Mouse (Mus musculus): ENCODE data around the gene Gjb3. TPM values are rescaled to one million over a fixed set of nuclear protein-coding genes. Genes with fewer than 3 reads are reported as not detected.

The Gjb3 gene
- polyA plus RNA-seq, 2 experiments: 0.03 to 0.14 TPM

DNA sequence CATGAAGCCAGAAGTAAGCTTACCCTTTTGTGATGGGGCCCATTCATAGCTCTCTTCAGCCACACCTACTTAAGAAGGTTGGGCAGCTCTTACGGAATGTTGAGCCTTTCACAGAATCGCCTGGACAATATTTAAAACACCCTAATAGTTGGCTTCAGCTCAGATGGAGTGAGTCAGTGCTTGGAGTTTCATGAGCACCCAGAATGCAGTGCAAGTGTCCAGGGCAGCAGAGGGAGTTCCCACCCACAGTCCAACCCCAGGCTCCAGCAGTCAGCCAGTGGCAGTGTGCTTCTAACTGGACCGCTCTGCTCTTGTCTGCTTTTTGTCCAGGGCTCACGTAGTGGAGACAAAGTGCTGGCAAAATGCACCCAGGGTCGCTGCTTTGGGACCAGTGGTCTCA lies 40.9 kb upstream of the Gjb3 start:
- no peaks in the 10 kb centered on the region for H3K36me3 ChIP-seq (replicated peaks; ENCODE audit: control insufficient read depth, insufficient read depth, low read depth)
- no peak overlapping the region for H3K4me3 ChIP-seq (ENCODE audit: insufficient read depth in 1 of 2, low read depth in 2 of 2, low read length in 2 of 2)
- no peak overlapping the region for H3K27ac ChIP-seq
- no peaks in the 10 kb centered on the region for H3K4me1 ChIP-seq (replicated peaks; ENCODE audit: control insufficient read depth in 2 of 2, insufficient read depth in 2 of 2, low read length in 1 of 2)
- H3K4me2 ChIP-seq (ENCODE audit: low read depth): no peak overlapping the region
- DNase-seq (ENCODE audit: low read depth in 3 of 3, low spot score in 3 of 3) (no peak), ATAC-seq (ENCODE audit: insufficient read depth) (no peak)
- TF ChIP-seq CTCF (IDR thresholded peaks at IDR 0.05; ENCODE audit: low read depth): no peak
- TF ChIP-seq EP300 (IDR thresholded peaks at IDR 0.05; ENCODE audit: low read depth): no peak
- 55% methylated on average over 5 of the region's 5 CpGs for WGBS (ENCODE audit: insufficient replicate concordance)
- H3K27me3 ChIP-seq (ENCODE audit: control insufficient read depth, insufficient read depth, low read length): no peaks in the 10 kb centered on the region
- H3K9me3 ChIP-seq (ENCODE audit: control insufficient read depth, low read length): no peaks in the 10 kb centered on the region
- no peak overlapping the region for H3K9ac ChIP-seq (replicated peaks)

DNA sequence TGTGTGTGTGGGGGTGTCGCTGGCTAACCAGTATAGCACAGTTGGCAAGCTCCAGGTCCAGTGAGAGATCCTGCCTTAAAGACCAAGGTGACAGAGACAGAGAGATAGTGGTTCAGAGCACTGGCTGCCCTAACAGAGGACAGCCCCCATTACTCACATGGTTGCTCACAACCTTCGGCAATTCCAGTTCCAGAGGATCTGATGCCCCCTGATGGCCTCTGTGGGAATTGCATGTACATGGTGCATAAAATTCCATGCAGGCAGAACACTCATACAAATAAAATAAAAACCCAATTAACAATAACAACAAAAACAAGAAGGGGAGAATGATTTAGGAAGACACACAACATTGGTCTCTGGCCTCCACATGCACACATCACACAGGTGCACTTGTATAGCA lies 39.8 kb upstream of the Gjb3 start:
- 36% methylated on average over 2 of the region's 2 CpGs for WGBS (ENCODE audit: insufficient replicate concordance)
- H3K36me3 ChIP-seq (replicated peaks; ENCODE audit: control insufficient read depth, insufficient read depth, low read depth): no peaks in the 10 kb centered on the region
- no peak overlapping the region for H3K9ac ChIP-seq (replicated peaks)
- DNase-seq (ENCODE audit: low read depth in 3 of 3, low spot score in 3 of 3): no peak
- H3K4me1 ChIP-seq (replicated peaks; ENCODE audit: control insufficient read depth in 2 of 2, insufficient read depth in 2 of 2, low read length in 1 of 2): no peaks in the 10 kb centered on the region
- ATAC-seq (ENCODE audit: insufficient read depth): no peak
- no peak overlapping the region for H3K4me3 ChIP-seq (ENCODE audit: insufficient read depth in 1 of 2, low read depth in 2 of 2, low read length in 2 of 2)
- no peaks in the 10 kb centered on the region for H3K9me3 ChIP-seq (ENCODE audit: control insufficient read depth, low read length)
- no peak overlapping the region for H3K27ac ChIP-seq
- no peaks in the 10 kb centered on the region for H3K27me3 ChIP-seq (ENCODE audit: control insufficient read depth, insufficient read depth, low read length)
- TF ChIP-seq CTCF (IDR thresholded peaks at IDR 0.05; ENCODE audit: low read depth): peak; percentile 55
- no peak for TF ChIP-seq EP300 (IDR thresholded peaks at IDR 0.05; ENCODE audit: low read depth)
- no peak overlapping the region for H3K4me2 ChIP-seq (ENCODE audit: low read depth)

DNA sequence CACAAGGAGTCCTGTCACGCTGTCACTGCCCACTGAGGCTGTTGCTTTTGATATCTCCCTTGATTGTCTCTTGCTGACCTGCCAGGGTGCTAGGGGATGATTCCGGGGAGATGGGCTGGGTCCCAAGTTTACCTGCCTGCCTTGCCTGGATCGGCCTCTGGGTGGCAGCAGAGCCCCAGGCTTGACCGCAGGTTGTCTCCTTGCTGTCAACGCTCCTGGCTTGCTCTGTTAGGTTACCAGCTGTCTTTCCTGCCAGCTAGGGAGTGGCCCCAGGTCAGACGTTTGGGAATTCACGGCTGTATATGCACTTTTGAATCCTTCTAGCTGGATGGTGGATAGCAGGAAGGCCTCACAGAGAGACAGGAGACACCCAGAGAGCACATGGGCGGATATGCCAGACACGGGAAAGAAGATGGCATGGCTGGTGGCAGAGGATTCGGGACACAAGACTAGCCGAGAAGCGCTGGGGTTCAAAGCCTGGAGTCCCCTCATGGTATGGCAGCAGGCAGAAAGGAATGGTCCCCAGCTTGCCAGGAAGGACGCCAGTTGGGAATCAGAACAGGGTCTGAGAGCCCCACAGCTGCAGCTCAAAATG lies 37.8 kb upstream of the Gjb3 start:
- H3K9me3 ChIP-seq (ENCODE audit: control insufficient read depth, low read length): no peaks in the 10 kb centered on the region
- no peak overlapping the region for H3K27ac ChIP-seq
- WGBS (ENCODE audit: insufficient replicate concordance): 22% methylated on average over 13 of the region's 13 CpGs
- H3K36me3 ChIP-seq (replicated peaks; ENCODE audit: control insufficient read depth, insufficient read depth, low read depth): no peaks in the 10 kb centered on the region
- no peaks in the 10 kb centered on the region for H3K27me3 ChIP-seq (ENCODE audit: control insufficient read depth, insufficient read depth, low read length)
- TF ChIP-seq EP300 (IDR thresholded peaks at IDR 0.05; ENCODE audit: low read depth) (no peak), CTCF (IDR thresholded peaks at IDR 0.05; ENCODE audit: low read depth) (peak; percentile 92)
- no peaks in the 10 kb centered on the region for H3K4me1 ChIP-seq (replicated peaks; ENCODE audit: control insufficient read depth in 2 of 2, insufficient read depth in 2 of 2, low read length in 1 of 2)
- DNase-seq (ENCODE audit: low read depth in 3 of 3, low spot score in 3 of 3) (no peak), ATAC-seq (ENCODE audit: insufficient read depth) (no peak)
- H3K4me3 ChIP-seq (ENCODE audit: insufficient read depth in 1 of 2, low read depth in 2 of 2, low read length in 2 of 2): no peak overlapping the region
- H3K9ac ChIP-seq (replicated peaks): no peak overlapping the region
- no peak overlapping the region for H3K4me2 ChIP-seq (ENCODE audit: low read depth)

DNA sequence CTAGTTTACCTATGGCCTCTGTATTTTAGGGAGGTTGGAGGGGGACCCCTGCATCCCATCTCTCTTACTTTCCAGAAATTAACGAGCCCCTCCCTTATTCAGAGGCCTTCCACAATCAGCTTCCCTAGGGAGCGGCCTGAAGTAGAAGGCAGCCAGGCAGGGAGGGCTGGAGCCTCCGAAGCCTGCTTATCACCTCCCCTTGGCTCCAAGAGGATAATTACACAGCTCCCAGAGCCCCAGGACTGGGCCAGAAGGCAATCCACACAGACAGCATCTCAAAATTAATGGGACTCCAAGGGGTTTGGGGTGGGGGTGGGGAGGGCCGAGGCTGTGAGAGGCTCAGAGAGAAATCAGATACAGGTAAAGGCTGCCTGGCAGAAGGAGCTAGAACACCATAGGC lies 35.2 kb upstream of the Gjb3 start:
- no peak for TF ChIP-seq EP300 (IDR thresholded peaks at IDR 0.05; ENCODE audit: low read depth)
- TF ChIP-seq CTCF (IDR thresholded peaks at IDR 0.05; ENCODE audit: low read depth): no peak
- no peaks in the 10 kb centered on the region for H3K27me3 ChIP-seq (ENCODE audit: control insufficient read depth, insufficient read depth, low read length)
- WGBS (ENCODE audit: insufficient replicate concordance): 32% methylated on average over 4 of the region's 4 CpGs
- ATAC-seq (ENCODE audit: insufficient read depth) (no peak), DNase-seq (ENCODE audit: low read depth in 3 of 3, low spot score in 3 of 3) (no peak)
- no peak overlapping the region for H3K4me2 ChIP-seq (ENCODE audit: low read depth)
- no peaks in the 10 kb centered on the region for H3K4me1 ChIP-seq (replicated peaks; ENCODE audit: control insufficient read depth in 2 of 2, insufficient read depth in 2 of 2, low read length in 1 of 2)
- H3K9me3 ChIP-seq (ENCODE audit: control insufficient read depth, low read length): no peaks in the 10 kb centered on the region
- H3K4me3 ChIP-seq (ENCODE audit: insufficient read depth in 1 of 2, low read depth in 2 of 2, low read length in 2 of 2): no peak overlapping the region
- H3K36me3 ChIP-seq (replicated peaks; ENCODE audit: control insufficient read depth, insufficient read depth, low read depth): no peaks in the 10 kb centered on the region
- no peak overlapping the region for H3K27ac ChIP-seq
- H3K9ac ChIP-seq (replicated peaks): no peak overlapping the region

DNA sequence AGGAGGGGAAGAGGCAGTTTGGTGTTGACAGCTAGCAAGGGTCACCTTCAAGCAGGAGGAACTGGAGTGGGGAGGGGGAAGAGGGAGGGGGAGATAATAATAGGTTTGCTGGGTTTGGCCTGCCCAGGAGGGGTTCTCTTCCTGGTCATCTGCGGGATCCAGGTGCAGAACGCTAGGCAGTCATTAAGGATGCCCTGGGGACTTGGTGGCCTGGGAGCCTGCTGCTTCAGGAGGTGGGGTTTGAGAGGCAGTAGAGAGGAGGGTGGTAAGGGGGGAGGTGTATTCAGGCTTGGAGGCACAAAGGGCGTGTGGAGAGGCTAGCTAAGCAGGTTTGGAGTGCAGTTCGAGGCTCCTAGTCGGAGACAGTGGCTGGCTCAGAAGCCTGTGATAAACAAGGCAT lies 34.8 kb upstream of the Gjb3 start:
- Histone ChIP-seq H3K9ac (replicated peaks) (no peak overlapping the region), H3K27me3 (ENCODE audit: control insufficient read depth, insufficient read depth, low read length) (no peaks in the 10 kb centered on the region), H3K36me3 (replicated peaks; ENCODE audit: control insufficient read depth, insufficient read depth, low read depth) (no peaks in the 10 kb centered on the region), H3K4me1 (replicated peaks; ENCODE audit: control insufficient read depth in 2 of 2, insufficient read depth in 2 of 2, low read length in 1 of 2) (no peaks in the 10 kb centered on the region), H3K4me2 (ENCODE audit: low read depth) (no peak overlapping the region), H3K4me3 (ENCODE audit: insufficient read depth in 1 of 2, low read depth in 2 of 2, low read length in 2 of 2) (no peak overlapping the region), H3K9me3 (ENCODE audit: control insufficient read depth, low read length) (no peaks in the 10 kb centered on the region), H3K27ac (no peak overlapping the region)
- 20% methylated on average over 5 of the region's 5 CpGs for WGBS (ENCODE audit: insufficient replicate concordance)
- ATAC-seq (ENCODE audit: insufficient read depth) (no peak), DNase-seq (ENCODE audit: low read depth in 3 of 3, low spot score in 3 of 3) (no peak)
- TF ChIP-seq EP300 (IDR thresholded peaks at IDR 0.05; ENCODE audit: low read depth): no peak
- TF ChIP-seq CTCF (IDR thresholded peaks at IDR 0.05; ENCODE audit: low read depth): no peak
